20 mouse cellular contexts compared by ENCODE assay signal in the genomic region with DNA sequence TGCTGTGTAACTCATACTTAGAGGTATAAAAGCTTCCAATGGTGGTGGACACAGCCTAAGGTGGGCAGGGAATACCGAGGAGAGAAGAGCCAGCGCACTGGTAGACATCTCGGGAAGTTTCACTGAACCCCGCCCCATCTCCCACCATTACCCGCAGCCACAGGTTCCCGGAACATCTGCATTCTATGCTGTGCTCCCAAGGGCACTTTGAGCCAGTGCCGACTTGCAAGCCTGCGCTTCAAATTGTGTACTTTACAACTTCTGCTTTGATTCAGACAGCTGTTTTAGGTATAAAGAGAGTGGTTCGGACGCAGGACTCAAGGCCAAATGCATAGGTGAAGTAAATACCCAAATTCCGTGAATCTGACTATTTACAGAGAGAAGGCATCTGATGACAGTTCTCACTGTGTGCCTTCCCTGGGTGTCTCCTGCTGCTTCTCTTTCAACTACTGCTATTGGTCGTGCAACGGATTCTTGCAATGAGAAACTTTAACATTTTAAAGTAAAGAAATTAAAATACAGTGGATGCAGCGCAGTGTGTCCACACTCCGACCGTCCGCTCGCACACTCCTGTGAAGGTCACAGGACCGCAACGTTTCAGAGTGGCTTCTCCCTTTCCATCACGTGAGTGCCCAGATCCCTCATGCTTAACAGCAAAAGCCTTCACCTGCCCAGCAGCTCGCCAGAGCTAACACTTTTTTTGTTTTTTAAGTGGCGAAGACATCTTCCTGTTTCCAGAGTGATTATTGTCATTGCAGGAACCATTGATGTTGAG.
DNase-seq lines count a peak whose midpoint lies in the region; ATAC-seq lines count a peak whose summit lies in the region.
"Had no signal": no experiment of that assay in that cellular context is flagged by ENCODE, and none has a peak within 500 bp of the region (broad histone marks: within the 10 kb centered on the region; RNA-seq: fewer than 3 reads in every experiment).

No protein-coding gene starts in this region.

- peaks cover 13% of the 10 kb centered on the region for H3K4me1 ChIP-seq in forebrain, embryonic 15.5 days
- H3K4me1 ChIP-seq in forebrain, embryonic 12.5 days = no peaks in the 10 kb centered on the region
- no peaks in the 10 kb centered on the region for H3K4me1 ChIP-seq in kidney, embryonic 15.5 days
- no peaks in the 10 kb centered on the region for H3K4me1 ChIP-seq in midbrain, embryonic 16.5 days (ENCODE audit: control insufficient read depth, insufficient read depth, low read length)
- H3K4me1 ChIP-seq: heart, embryonic 13.5 days; hindbrain, embryonic 12.5 days had no signal

- no peaks in the 10 kb centered on the region for H3K9me3 ChIP-seq in forebrain, embryonic 15.5 days
- H3K9me3 ChIP-seq in forebrain, embryonic 12.5 days = peaks cover 2% of the 10 kb centered on the region; the same call in 1 of the 2 replicates
- no peaks in the 10 kb centered on the region for H3K9me3 ChIP-seq in kidney, embryonic 15.5 days (replicated peaks)
- no peaks in the 10 kb centered on the region for H3K9me3 ChIP-seq in midbrain, embryonic 16.5 days (replicated peaks; ENCODE audit: control insufficient read depth, low read length, poor library complexity, severe bottlenecking)
- H3K9me3 ChIP-seq: heart, embryonic 13.5 days; hindbrain, embryonic 12.5 days had no signal

- H3K4me2 ChIP-seq in forebrain, embryonic 15.5 days (replicated peaks) = no peak overlapping the region
- no peak overlapping the region for H3K4me2 ChIP-seq in forebrain, embryonic 12.5 days
- no peak overlapping the region for H3K4me2 ChIP-seq in kidney, embryonic 15.5 days
- no peak overlapping the region for H3K4me2 ChIP-seq in midbrain, embryonic 16.5 days (ENCODE audit: low read length)
- H3K4me2 ChIP-seq: heart, embryonic 13.5 days; hindbrain, embryonic 12.5 days had no signal

- no peak for DNase-seq in kidney, adult 18-20 months
- peak; percentile 34 for DNase-seq in R1 (ENCODE audit: low read depth, low spot score)
- no peak for DNase-seq in layer of hippocampus, adult 11-12 months (ENCODE audit: low spot score)
- DNase-seq: adrenal gland, adult 2 months; adrenal gland, postnatal 25 days; cerebellum, adult 18-20 months; cerebellum, adult 9-11 months; cerebellum, postnatal 36 days; gastrocnemius, postnatal 10 days; heart, adult 2 months; heart, postnatal 4 days; kidney, adult 2 months had no signal

- H3K4me3 ChIP-seq in forebrain, embryonic 15.5 days = no peak overlapping the region
- no peak overlapping the region for H3K4me3 ChIP-seq in forebrain, embryonic 12.5 days (replicated peaks)
- no peak overlapping the region for H3K4me3 ChIP-seq in kidney, embryonic 15.5 days (replicated peaks)
- H3K4me3 ChIP-seq in midbrain, embryonic 16.5 days (ENCODE audit: low read depth, low read length) = no peak overlapping the region
- H3K4me3 ChIP-seq: heart, adult 2 months; heart, embryonic 13.5 days; hindbrain, embryonic 12.5 days had no signal

- no peak for ATAC-seq in forebrain, embryonic 15.5 days (replicated peaks)
- ATAC-seq in forebrain, embryonic 12.5 days (ENCODE audit: low FRiP score) = no peak
- peak; percentile 43; the same call in 1 of the 2 replicates for ATAC-seq in kidney, embryonic 15.5 days (replicated peaks; ENCODE audit: low FRiP score)
- ATAC-seq in midbrain, embryonic 16.5 days = no peak
- ATAC-seq: hindbrain, embryonic 16.5 days; inflammation-experienced regulatory T-cells, adult 6 months had no signal

- WGBS in forebrain, embryonic 15.5 days = 85% methylated on average over 23 of the region's 23 CpGs
- 85% methylated on average over 23 of the region's 23 CpGs for WGBS in forebrain, embryonic 12.5 days
- WGBS in kidney, embryonic 15.5 days = 78% methylated on average over 23 of the region's 23 CpGs
- WGBS in midbrain, embryonic 16.5 days = 84% methylated on average over 23 of the region's 23 CpGs

- peak overlapping the region; percentile 59 for H3K27ac ChIP-seq in forebrain, embryonic 15.5 days (replicated peaks)
- no peak overlapping the region for H3K27ac ChIP-seq in forebrain, embryonic 12.5 days
- no peak overlapping the region for H3K27ac ChIP-seq in kidney, embryonic 15.5 days
- no peak overlapping the region for H3K27ac ChIP-seq in midbrain, embryonic 16.5 days (ENCODE audit: low read length)
- H3K27ac ChIP-seq: heart, adult 2 months; heart, embryonic 13.5 days; hindbrain, embryonic 12.5 days had no signal

- no peaks in the 10 kb centered on the region for H3K36me3 ChIP-seq in forebrain, embryonic 15.5 days
- H3K36me3 ChIP-seq in forebrain, embryonic 12.5 days (replicated peaks) = no peaks in the 10 kb centered on the region
- no peaks in the 10 kb centered on the region for H3K36me3 ChIP-seq in kidney, embryonic 15.5 days
- H3K36me3 ChIP-seq in midbrain, embryonic 16.5 days (ENCODE audit: control insufficient read depth, insufficient read depth, low read length) = no peaks in the 10 kb centered on the region
- H3K36me3 ChIP-seq: heart, embryonic 13.5 days; hindbrain, embryonic 12.5 days had no signal

- no peak overlapping the region for H3K9ac ChIP-seq in forebrain, embryonic 15.5 days (replicated peaks)
- no peak overlapping the region for H3K9ac ChIP-seq in forebrain, embryonic 12.5 days
- no peak overlapping the region for H3K9ac ChIP-seq in kidney, embryonic 15.5 days
- no peak overlapping the region for H3K9ac ChIP-seq in midbrain, embryonic 16.5 days (ENCODE audit: low read depth, low read length)
- H3K9ac ChIP-seq: heart, embryonic 13.5 days; hindbrain, embryonic 12.5 days had no signal

- H3K27me3 ChIP-seq in forebrain, embryonic 15.5 days = no peaks in the 10 kb centered on the region
- no peaks in the 10 kb centered on the region for H3K27me3 ChIP-seq in forebrain, embryonic 12.5 days
- H3K27me3 ChIP-seq in kidney, embryonic 15.5 days = no peaks in the 10 kb centered on the region
- H3K27me3 ChIP-seq in midbrain, embryonic 16.5 days (ENCODE audit: control insufficient read depth, insufficient read depth, low read depth, low read length) = no peaks in the 10 kb centered on the region
- H3K27me3 ChIP-seq: heart, embryonic 13.5 days; hindbrain, embryonic 12.5 days had no signal
